Comparison of ENCODE assay signal across 7 mouse cellular contexts in the genomic region with DNA sequence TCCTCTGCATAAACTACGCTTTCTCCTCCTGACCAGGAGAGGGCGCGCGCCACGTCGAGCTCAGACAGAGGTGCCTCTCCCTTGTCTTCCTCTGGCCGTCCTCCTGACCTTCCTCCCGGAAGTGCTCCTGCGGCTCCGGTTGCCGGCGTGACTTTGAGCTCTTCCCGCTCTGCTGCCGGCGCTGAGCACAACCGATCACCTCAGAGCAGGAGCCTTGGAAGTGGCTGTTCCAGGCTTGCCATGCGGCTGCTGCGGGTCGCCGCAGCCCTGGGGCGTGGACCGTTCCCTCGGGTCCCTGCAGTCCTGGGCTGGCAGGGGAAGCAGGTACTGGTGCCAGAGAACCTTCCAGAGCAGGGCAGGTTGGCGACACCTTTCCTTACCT. TPM values are rescaled to one million over a fixed set of nuclear protein-coding genes. Genes with fewer than 3 reads are reported as not detected.
A peak's percentile ranks its signal among the peaks of the same experiment; 100 is the strongest.
DNase-seq lines count a peak whose midpoint lies in the region; ATAC-seq lines count a peak whose summit lies in the region.

A gene (plus strand): TSS at position 98 of the 382 bp plus-strand sequence.

- peak; percentile 91 for DNase-seq in adrenal gland, adult 2 months
- peak; percentile 74 for DNase-seq in embryo, embryonic 11.5 days (ENCODE audit: low read depth, low spot score)
- peak; percentile 76 to 81 for DNase-seq in gastrocnemius, postnatal 36 days
- DNase-seq in left cerebral cortex, postnatal 25 days (ENCODE audit: low spot score in 2 of 2): peak; percentile 89 to 94
- peak; percentile 88 for DNase-seq in midbrain, embryonic 10.5 days (ENCODE audit: low spot score)
- DNase-seq in right cerebral cortex, postnatal 4 days: peak; percentile 93

- H3K4me2 ChIP-seq in intestine, embryonic 15.5 days (replicated peaks): peak within 1 kb of the TSS; percentile 73

- intact Hi-C loops in gastrocnemius, postnatal 36 days (cut with DNase I): loop anchor here (5.0 kb wide), 1 partner anchor 78 kb away; no protein-coding TSS in a partner anchor
- intact Hi-C loops in left cerebral cortex, postnatal 25 days (cut with DNase I): loop anchor here (2.0 to 10.0 kb wide), 2 partner anchors 77 to 135 kb away; no protein-coding TSS in a partner anchor

- 0 out of 2 replicates have a peak, but pooled peaks cover 2% of the 10 kb centered on the region for H3K4me1 ChIP-seq in intestine, embryonic 15.5 days (replicated peaks)
- peaks cover 13% of the 10 kb centered on the region for H3K4me1 ChIP-seq in midbrain, embryonic 10.5 days

- peak; percentile 98 for ATAC-seq in intestine, embryonic 15.5 days

- H3K27ac ChIP-seq in intestine, embryonic 15.5 days: peak within 1 kb of the TSS; percentile 40; the same call in 1 of the 2 replicates
- peak within 1 kb of the TSS; percentile 87 for H3K27ac ChIP-seq in midbrain, embryonic 10.5 days (replicated peaks)

- under 1% methylated on average over 24 of the region's 24 CpGs for WGBS in intestine, embryonic 15.5 days
- under 1% methylated on average over 24 of the region's 24 CpGs for WGBS in midbrain, embryonic 10.5 days

- H3K27me3 ChIP-seq in intestine, embryonic 15.5 days (replicated peaks): no peaks in the 10 kb centered on the region
- no peaks in the 10 kb centered on the region for H3K27me3 ChIP-seq in midbrain, embryonic 10.5 days (ENCODE audit: low read depth, poor library complexity, severe bottlenecking)

- no peaks in the 10 kb centered on the region; the same call in 1 of the 2 replicates for H3K36me3 ChIP-seq in intestine, embryonic 15.5 days
- H3K36me3 ChIP-seq in midbrain, embryonic 10.5 days: peaks cover 34% of the 10 kb centered on the region

- peak within 1 kb of the TSS; percentile 90 for H3K9ac ChIP-seq in intestine, embryonic 15.5 days

- peak within 1 kb of the TSS; percentile 98 for H3K4me3 ChIP-seq in intestine, embryonic 15.5 days (replicated peaks)
- H3K4me3 ChIP-seq in midbrain, embryonic 10.5 days: peak within 1 kb of the TSS; percentile 99

- no peaks in the 10 kb centered on the region for H3K9me3 ChIP-seq in intestine, embryonic 15.5 days
- peaks cover 14% of the 10 kb centered on the region for H3K9me3 ChIP-seq in midbrain, embryonic 10.5 days (replicated peaks)

RNA-seq across cellular contexts. Expression of the gene that starts here (rescaled TPM):
- 100 to 1,000 TPM; 103 to 117 TPM for total RNA-seq in adrenal gland, adult 2 months (2021)
- 22.6 and 25.9 TPM in 2 replicates for polyA plus RNA-seq in adrenal gland, adult 2 months (2012; rRNA removed)
- 100 to 1,000 TPM; 101 to 110 TPM for total RNA-seq in gastrocnemius, postnatal 36 days (2021)
- polyA plus RNA-seq in intestine, embryonic 15.5 days (2015; fragmentation: Nextera tagmentation; extraction: Ambion mirVana): 54.6 and 59.7 TPM in 2 replicates
- total RNA-seq in left cerebral cortex, postnatal 25 days (2021): 10 to 100 TPM; 50.8 to 51.2 TPM
- 49.6 and 52.4 TPM in 2 replicates for polyA plus RNA-seq in midbrain, embryonic 10.5 days (2016; fragmentation: Nextera tagmentation; extraction: Ambion mirVana)

Comparison
In these comparisons a context has a peak if more than half of its experiments do, and no peak if none do; other contexts are left out.
1. Peak in every context shown above with its lines: DNase-seq, ATAC-seq, H3K4me3 ChIP-seq and H3K27ac ChIP-seq.